Mouse (Mus musculus) bone marrow macrophage, adult 2 months (primary cell): ENCODE data around the gene Acad11. TPM values are rescaled to one million over a fixed set of nuclear protein-coding genes. Genes with fewer than 3 reads are reported as not detected.

Source experiments
- H3K27ac ChIP-seq: 2 replicates; pipeline ENCODE4 v1.5.1; 2012; ENCODE audit warnings: low read depth, low read length; ENCODE audit not compliant: insufficient read depth
- H3K4me1 ChIP-seq: 2 replicates; pipeline ENCODE4 v1.6.1; 2012; ENCODE audit warnings: low read length; ENCODE audit not compliant: control insufficient read depth, insufficient read depth
- H3K4me3 ChIP-seq: 2 replicates; pipeline ENCODE4 v1.5.1; 2012; ENCODE audit warnings: mild to moderate bottlenecking, low read length, moderate library complexity; ENCODE audit not compliant: insufficient read depth
- CTCF ChIP-seq: IDR thresholded peaks from 2 replicates; pipeline ENCODE4 v1.5.1; 2012; ENCODE audit warnings: low read depth, mild to moderate bottlenecking, low read length, moderate library complexity
- POLR2A ChIP-seq: IDR thresholded peaks from 2 replicates; pipeline ENCODE4 v1.6.1; 2012; ENCODE audit warnings: mild to moderate bottlenecking, low read depth, low read length, borderline replicate concordance
- polyA plus RNA-seq: library from polyadenylated mRNA; stranded (reverse); fragments of >200 nt; gene quantifications from 2 replicates; pipeline ENCODE4 v1.2.4, GENCODE M21; 2012; ENCODE audit not compliant: missing spikeins, insufficient read depth, insufficient read length

The Acad11 gene
- polyA plus RNA-seq, 1 experiment, result 15.5 TPM

- H3K4me1 ChIP-seq, result no peaks in the 10 kb centered on the region
- no peak for TF ChIP-seq CTCF
- TF ChIP-seq POLR2A, result no peak
- no peak overlapping the region for H3K27ac ChIP-seq
- no peak overlapping the region for H3K4me3 ChIP-seq
These were observed 97.9 kb downstream of the Acad11 start for GRCm38 (mm10) chr9:104161117-104161516.

GRCm38 (mm10) chr9:104164194-104164593 lies 101.0 kb downstream of the Acad11 start:
- no peaks in the 10 kb centered on the region for H3K4me1 ChIP-seq
- no peak overlapping the region for H3K27ac ChIP-seq
- H3K4me3 ChIP-seq, result no peak overlapping the region
- no peak for TF ChIP-seq CTCF
- no peak for TF ChIP-seq POLR2A

- Histone ChIP-seq H3K4me3 (no peak overlapping the region), H3K4me1 (no peaks in the 10 kb centered on the region), H3K27ac (no peak overlapping the region)
- TF ChIP-seq POLR2A (no peak), CTCF (no peak)
These were observed 102.7 kb downstream of the Acad11 start for GRCm38 (mm10) chr9:104165926-104166325.

- H3K4me3 ChIP-seq, result no peak overlapping the region
- no peaks in the 10 kb centered on the region for H3K4me1 ChIP-seq
- H3K27ac ChIP-seq, result no peak overlapping the region
- no peak for TF ChIP-seq POLR2A
- no peak for TF ChIP-seq CTCF
These were observed 106.8 kb downstream of the Acad11 start for GRCm38 (mm10) chr9:104169986-104170385.

GRCm38 (mm10) chr9:104171651-104172050 lies 108.5 kb downstream of the Acad11 start:
- H3K27ac ChIP-seq, result no peak overlapping the region
- H3K4me1 ChIP-seq, result no peaks in the 10 kb centered on the region
- TF ChIP-seq CTCF (no peak), POLR2A (no peak)
- H3K4me3 ChIP-seq, result no peak overlapping the region

GRCm38 (mm10) chr9:104172342-104172741 lies 109.2 kb downstream of the Acad11 start:
- TF ChIP-seq CTCF, result no peak
- TF ChIP-seq POLR2A, result no peak
- H3K4me3 ChIP-seq, result no peak overlapping the region
- no peaks in the 10 kb centered on the region for H3K4me1 ChIP-seq
- no peak overlapping the region for H3K27ac ChIP-seq

Other genes with a start within 250 kb of the Acad11 start
- 2.6 and 2.9 TPM in 2 replicates for gene Nphp3, start 60.8 kb upstream of the Acad11 start, polyA plus RNA-seq
- not detected in 2 replicates for gene Gm28305, start 22.7 kb upstream of the Acad11 start, polyA plus RNA-seq
- gene Uba5, start 243 bp upstream of the Acad11 start, polyA plus RNA-seq, result 31.6 and 32.9 TPM in 2 replicates
- not detected in 2 replicates for gene Ackr4, start 63.6 kb downstream of the Acad11 start, polyA plus RNA-seq
- 65.0 and 86.1 TPM in 2 replicates for gene Dnajc13, start 199.6 kb downstream of the Acad11 start, polyA plus RNA-seq